Mouse (Mus musculus) liver, embryonic 16.5 days (tissue): ENCODE measurements around the gene Gtf2ird2. TPM values are rescaled to one million over a fixed set of nuclear protein-coding genes. Genes with fewer than 3 reads are reported as not detected.

Experiments
- ATAC-seq: fragments of 200-750 bp; cut with Nextera tagmentation; 2 replicates; pipeline ENCODE4 v1.8.0; 2017; ENCODE audit warnings: low read depth, mild to moderate bottlenecking, moderate number of reproducible peaks, moderate library complexity
- H3K27ac ChIP-seq: fragments of 300-500 bp; sonication (generic); 2 replicates; pipeline ENCODE4 v1.5.1; 2014; ENCODE audit warnings: mild to moderate bottlenecking, low read length
- H3K27me3 ChIP-seq: fragments of 300-500 bp; sonication (generic); 2 replicates; pipeline ENCODE4 v1.6.1; 2014; ENCODE audit warnings: low read depth, low read length, mixed read lengths; ENCODE audit not compliant: control insufficient read depth, insufficient read depth
- H3K36me3 ChIP-seq: fragments of 300-500 bp; sonication (generic); 2 replicates; pipeline ENCODE4 v1.6.1; 2014; ENCODE audit warnings: mild to moderate bottlenecking; ENCODE audit not compliant: control insufficient read depth, insufficient read depth
- H3K4me1 ChIP-seq: fragments of 300-500 bp; sonication (generic); 2 replicates; pipeline ENCODE4 v1.6.1; 2014; ENCODE audit warnings: low read depth, low read length, mixed read lengths; ENCODE audit not compliant: control insufficient read depth
- H3K4me2 ChIP-seq: fragments of 300-500 bp; sonication (generic); 2 replicates; pipeline ENCODE4 v1.6.1; 2014; ENCODE audit warnings: low read depth, low read length, mixed read lengths
- H3K4me3 ChIP-seq: fragments of 300-500 bp; sonication (generic); 2 replicates; pipeline ENCODE4 v1.5.1; 2014; ENCODE audit warnings: low read depth, mild to moderate bottlenecking, low read length
- H3K9ac ChIP-seq: fragments of 300-500 bp; sonication (generic); 2 replicates; pipeline ENCODE4 v1.6.1; 2014; ENCODE audit warnings: low read depth, low read length
- H3K9me3 ChIP-seq: fragments of 300-500 bp; sonication (generic); replicated peaks from 2 replicates; pipeline ENCODE4 v1.6.1; 2016; ENCODE audit warnings: low read length; ENCODE audit not compliant: control insufficient read depth
- WGBS: fragments of 180-500 bp; shearing (Covaris S2); extraction: QIAGEN DNeasy Blood & Tissue Kit; methylation state at CpG from one replicate; pipeline ENCODE4 v1.1.7; 2014; ENCODE audit not compliant: insufficient replicate concordance; 5-methylcytosine and 5-hydroxymethylcytosine counted together
- polyA plus RNA-seq: library from polyadenylated mRNA; unstranded; fragments of >200 nt; fragmentation: Nextera tagmentation; extraction: Ambion mirVana; gene quantifications from 2 replicates; pipeline ENCODE4 v1.2.1, GENCODE M21; 2015

The Gtf2ird2 gene
- polyA plus RNA-seq, 1 experiment from 2014 or later = 1.8 TPM

GRCm38 (mm10) chr5:134248608-134249244 is 64.9 kb downstream of the Gtf2ird2 start:
- H3K4me1 ChIP-seq = no peaks in the 10 kb centered on the region
- no peak overlapping the region for H3K27ac ChIP-seq
- no peaks in the 10 kb centered on the region for H3K9me3 ChIP-seq
- no peaks in the 10 kb centered on the region for H3K27me3 ChIP-seq
- no peak overlapping the region for H3K4me2 ChIP-seq
- ATAC-seq = no peak
- peaks cover 87% of the 10 kb centered on the region for H3K36me3 ChIP-seq
- H3K4me3 ChIP-seq = no peak overlapping the region
- WGBS = 83% methylated on average over 14 of the region's 14 CpGs
- H3K9ac ChIP-seq = no peak overlapping the region

DNA sequence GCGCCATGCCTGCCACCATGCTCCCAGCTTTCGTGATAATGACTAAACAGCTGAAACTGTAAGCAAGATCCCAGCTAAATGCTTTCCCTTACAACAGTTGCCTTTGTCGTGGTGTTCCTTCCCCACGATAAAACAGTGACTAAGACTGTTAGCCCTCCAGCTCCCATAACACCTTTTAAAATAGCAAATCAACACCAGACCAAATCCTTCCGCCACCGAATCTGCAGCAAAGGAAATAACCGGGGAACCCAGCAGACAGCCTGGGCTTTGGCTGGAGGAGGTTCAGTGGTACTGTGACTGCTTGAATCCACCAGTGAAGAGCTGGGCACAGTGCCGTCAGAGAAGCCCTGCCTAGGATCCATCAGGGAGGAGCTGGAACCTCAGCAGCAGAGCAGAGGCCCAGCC is 65.4 kb downstream of the Gtf2ird2 start:
- no peak overlapping the region for H3K9ac ChIP-seq
- H3K4me1 ChIP-seq = no peaks in the 10 kb centered on the region
- H3K36me3 ChIP-seq = peaks cover 83% of the 10 kb centered on the region
- H3K27me3 ChIP-seq = no peaks in the 10 kb centered on the region
- H3K9me3 ChIP-seq = no peaks in the 10 kb centered on the region
- H3K27ac ChIP-seq = no peak overlapping the region
- no peak overlapping the region for H3K4me3 ChIP-seq
- 83% methylated on average over 8 of the region's 8 CpGs for WGBS
- no peak overlapping the region for H3K4me2 ChIP-seq
- ATAC-seq = no peak

- ATAC-seq = no peak
- H3K4me2 ChIP-seq = no peak overlapping the region
Observed at GRCm38 (mm10) chr5:134250601-134251000, 66.8 kb downstream of the Gtf2ird2 start.

GRCm38 (mm10) chr5:134251083-134251482 is 67.3 kb downstream of the Gtf2ird2 start:
- H3K27me3 ChIP-seq = no peaks in the 10 kb centered on the region
- peaks cover 78% of the 10 kb centered on the region for H3K36me3 ChIP-seq
- H3K4me1 ChIP-seq = no peaks in the 10 kb centered on the region
- ATAC-seq = no peak
- no peak overlapping the region for H3K4me3 ChIP-seq
- no peak overlapping the region for H3K9ac ChIP-seq
- no peaks in the 10 kb centered on the region for H3K9me3 ChIP-seq
- no peak overlapping the region for H3K27ac ChIP-seq
- H3K4me2 ChIP-seq = no peak overlapping the region
- WGBS = 78% methylated on average over 4 of the region's 4 CpGs

More at GRCm38 (mm10) chr5:134250601-134251000, 66.8 kb downstream of the Gtf2ird2 start:
- Histone ChIP-seq H3K27ac (no peak overlapping the region), H3K27me3 (no peaks in the 10 kb centered on the region), H3K36me3 (peaks cover 83% of the 10 kb centered on the region), H3K9me3 (no peaks in the 10 kb centered on the region), H3K4me1 (no peaks in the 10 kb centered on the region), H3K4me3 (no peak overlapping the region), H3K9ac (no peak overlapping the region)
- WGBS = 77% methylated on average over 3 of the region's 3 CpGs

GRCm38 (mm10) chr5:134253806-134254205 is 70.0 kb downstream of the Gtf2ird2 start:
- peaks cover 51% of the 10 kb centered on the region for H3K36me3 ChIP-seq
- no peak overlapping the region for H3K27ac ChIP-seq
- H3K27me3 ChIP-seq = no peaks in the 10 kb centered on the region

DNA sequence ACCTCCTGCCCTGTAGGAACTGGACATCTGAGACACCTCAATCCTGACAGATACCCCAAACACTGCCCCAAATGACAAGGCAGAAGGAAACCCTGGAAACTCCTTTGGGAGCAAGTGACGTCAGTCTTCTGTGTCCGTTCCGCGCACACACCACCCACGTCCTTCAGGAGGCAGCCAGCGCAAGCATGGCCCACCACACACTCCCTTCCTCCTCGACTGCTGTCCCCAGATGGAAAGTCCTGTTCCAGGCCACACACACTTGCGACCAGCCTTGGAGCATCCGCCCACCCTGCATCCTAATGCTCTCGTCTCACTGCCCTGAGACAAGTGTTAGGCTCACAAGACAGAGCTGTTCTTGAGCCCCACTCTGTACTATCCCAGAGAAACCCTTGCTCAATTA is 71.5 kb downstream of the Gtf2ird2 start:
- Histone ChIP-seq H3K9me3 (no peaks in the 10 kb centered on the region), H3K27ac (no peak overlapping the region), H3K9ac (no peak overlapping the region), H3K4me2 (no peak overlapping the region), H3K36me3 (peaks cover 52% of the 10 kb centered on the region), H3K4me3 (no peak overlapping the region), H3K4me1 (no peaks in the 10 kb centered on the region), H3K27me3 (no peaks in the 10 kb centered on the region)
- no peak for ATAC-seq
- WGBS = 80% methylated on average over 10 of the region's 10 CpGs

More at GRCm38 (mm10) chr5:134253806-134254205, 70.0 kb downstream of the Gtf2ird2 start:
- WGBS = 57% methylated on average over 3 of the region's 3 CpGs
- H3K4me1 ChIP-seq = no peaks in the 10 kb centered on the region
- H3K9ac ChIP-seq = no peak overlapping the region
- no peak overlapping the region for H3K4me3 ChIP-seq
- no peak for ATAC-seq
- H3K4me2 ChIP-seq = no peak overlapping the region
- no peaks in the 10 kb centered on the region for H3K9me3 ChIP-seq

DNA sequence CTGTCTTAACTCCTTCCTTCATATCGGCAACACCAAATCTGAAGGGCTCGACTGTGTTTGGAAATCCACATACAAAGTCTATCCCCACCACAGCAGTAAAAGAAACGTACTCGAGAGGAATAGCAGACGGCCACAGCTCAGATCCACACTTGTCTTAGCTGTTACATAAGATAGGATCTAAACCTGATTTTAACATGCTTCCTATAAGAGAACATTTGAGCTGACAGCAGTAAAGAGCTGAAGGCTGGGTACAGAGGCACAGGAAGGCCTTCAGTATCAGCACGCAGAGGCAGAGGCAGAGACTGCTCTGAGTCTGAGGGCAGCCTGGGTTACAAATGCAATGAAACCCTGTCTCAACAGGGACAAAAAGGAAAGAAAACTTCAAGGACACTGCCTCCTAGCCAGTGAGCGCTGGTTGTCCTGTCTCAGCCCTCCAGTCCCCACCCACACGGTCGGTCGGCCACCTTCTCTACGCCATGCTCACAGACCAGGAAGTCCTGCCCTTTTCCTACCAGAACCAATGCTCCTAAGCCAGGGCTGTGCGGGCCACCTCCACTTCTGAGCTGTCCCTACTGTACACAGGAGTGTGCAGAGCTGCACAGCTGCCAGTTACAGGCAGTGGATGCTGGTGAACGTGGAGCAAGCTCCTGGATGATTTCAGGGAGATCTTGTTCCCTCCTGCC is 73.7 kb downstream of the Gtf2ird2 start:
- H3K27me3 ChIP-seq = no peaks in the 10 kb centered on the region
- H3K9me3 ChIP-seq = no peaks in the 10 kb centered on the region
- no peaks in the 10 kb centered on the region for H3K4me1 ChIP-seq
- H3K9ac ChIP-seq = no peak overlapping the region
- 68% methylated on average over 13 of the region's 13 CpGs for WGBS
- no peak overlapping the region for H3K4me3 ChIP-seq
- peaks cover 51% of the 10 kb centered on the region for H3K36me3 ChIP-seq
- no peak overlapping the region for H3K27ac ChIP-seq
- H3K4me2 ChIP-seq = no peak overlapping the region
- no peak for ATAC-seq

DNA sequence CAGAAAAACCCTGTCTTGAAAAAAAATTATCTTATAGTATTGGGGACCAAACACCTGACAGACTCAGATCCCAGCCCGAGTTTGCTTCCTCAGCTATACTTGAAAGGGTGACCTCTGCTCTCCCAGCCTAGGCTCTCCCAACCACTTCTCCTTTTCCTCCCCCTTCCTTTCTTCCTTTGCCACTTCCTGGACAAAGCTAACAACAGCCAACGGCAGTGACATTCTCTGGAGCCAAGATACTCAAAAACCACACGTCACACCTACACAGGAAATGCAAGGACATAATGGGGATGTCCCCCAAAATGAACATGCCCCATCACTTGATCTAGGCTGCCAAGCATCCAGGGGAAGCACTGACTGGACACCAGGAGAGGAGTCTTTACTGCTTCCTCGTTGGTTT is 74.6 kb downstream of the Gtf2ird2 start:
- Histone ChIP-seq H3K4me3 (no peak overlapping the region), H3K36me3 (peaks cover 51% of the 10 kb centered on the region), H3K4me2 (no peak overlapping the region), H3K4me1 (no peaks in the 10 kb centered on the region), H3K9ac (no peak overlapping the region), H3K27me3 (no peaks in the 10 kb centered on the region), H3K9me3 (no peaks in the 10 kb centered on the region), H3K27ac (no peak overlapping the region)
- no peak for ATAC-seq
- WGBS = 26% methylated on average over 4 of the region's 4 CpGs

- ATAC-seq = no peak
Observed at GRCm38 (mm10) chr5:134258934-134259333, 75.1 kb downstream of the Gtf2ird2 start.

More at GRCm38 (mm10) chr5:134258934-134259333, 75.1 kb downstream of the Gtf2ird2 start:
- peaks cover 51% of the 10 kb centered on the region for H3K36me3 ChIP-seq
- H3K4me2 ChIP-seq = no peak overlapping the region
- H3K27ac ChIP-seq = no peak overlapping the region
- WGBS = 92% methylated on average over 2 of the region's 2 CpGs
- no peaks in the 10 kb centered on the region for H3K9me3 ChIP-seq
- no peaks in the 10 kb centered on the region for H3K27me3 ChIP-seq
- no peaks in the 10 kb centered on the region for H3K4me1 ChIP-seq
- no peak overlapping the region for H3K9ac ChIP-seq
- H3K4me3 ChIP-seq = no peak overlapping the region
